ENCODE assay signal across 8 mouse cellular contexts in the genomic region with DNA sequence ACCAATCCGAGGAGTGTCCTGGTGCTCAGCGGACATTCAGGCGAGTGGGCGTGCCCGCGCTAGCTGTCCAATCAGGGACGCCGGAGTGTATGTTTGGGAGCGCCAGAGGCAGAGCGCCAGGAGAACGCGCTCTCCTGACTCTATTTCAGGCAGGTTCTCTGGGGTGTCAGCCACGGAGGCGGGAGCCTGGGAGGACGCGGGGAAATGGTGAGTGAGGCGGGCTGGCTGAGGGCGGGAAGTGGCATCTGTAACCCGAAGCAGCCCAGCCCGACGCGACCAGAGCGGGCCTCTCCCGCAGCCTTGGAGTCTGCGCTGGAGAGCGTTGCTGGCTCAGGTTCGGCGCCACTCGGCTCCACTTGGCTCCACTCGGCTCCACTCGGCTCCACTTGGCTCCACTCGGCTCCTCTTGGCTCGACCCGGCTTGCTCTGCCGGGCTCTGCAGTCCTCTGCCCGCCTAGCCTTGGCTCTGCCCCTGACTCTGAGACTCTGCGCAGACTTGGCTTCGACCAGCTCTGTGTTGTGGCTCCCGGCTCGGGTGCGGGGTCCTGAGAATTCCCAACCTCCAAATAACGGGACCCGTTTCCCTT. TPM values are rescaled to one million over a fixed set of nuclear protein-coding genes. Genes with fewer than 3 reads are reported as not detected.
DNase-seq lines count a peak whose midpoint lies in the region; ATAC-seq and TF ChIP-seq lines count a peak whose summit lies in the region.

A gene (plus strand): TSS at position 66 of the 587 bp plus-strand sequence.

- no peak for TF ChIP-seq CTCF in small intestine, adult 2 months (IDR thresholded peaks at IDR 0.05; ENCODE audit: extremely low read depth, insufficient read length, insufficient replicate concordance, low read depth, low read length)

- DNase-seq in adrenal gland, adult 18-20 months (ENCODE audit: low spot score in 2 of 2): peak; percentile 54 to 63
- peak; percentile 83 for DNase-seq in cerebellum, adult 9-10 months
- DNase-seq in forelimb bud, embryonic 11.5 days (ENCODE audit: low read depth, low spot score): peak; percentile 65
- DNase-seq in left cerebral cortex, postnatal 36 days (ENCODE audit: low spot score in 2 of 2): peak; percentile 12 to 30
- peak; percentile 63 for DNase-seq in midbrain, embryonic 10.5 days (ENCODE audit: low spot score)

- peak within 1 kb of the TSS; percentile 38 for H3K4me3 ChIP-seq in hindbrain, embryonic 12.5 days
- peak within 1 kb of the TSS; percentile 57 for H3K4me3 ChIP-seq in midbrain, embryonic 10.5 days
- H3K4me3 ChIP-seq in small intestine, adult 2 months (ENCODE audit: low read depth, low read length): peak within 1 kb of the TSS; percentile 44

- H3K4me1 ChIP-seq in hindbrain, embryonic 12.5 days: peaks cover 3% of the 10 kb centered on the region; the same call in 1 of the 2 replicates
- peaks cover 6% of the 10 kb centered on the region for H3K4me1 ChIP-seq in midbrain, embryonic 10.5 days
- H3K4me1 ChIP-seq in small intestine, adult 2 months (ENCODE audit: control insufficient read depth, insufficient read depth, insufficient read length, low read length): 0 out of 2 replicates have a peak, but pooled peaks cover 2% of the 10 kb centered on the region

- peaks cover 9% of the 10 kb centered on the region for H3K9me3 ChIP-seq in hindbrain, embryonic 12.5 days (replicated peaks)
- H3K9me3 ChIP-seq in midbrain, embryonic 10.5 days (replicated peaks): peaks cover 30% of the 10 kb centered on the region

- peak; percentile 80 for ATAC-seq in hindbrain, embryonic 12.5 days (ENCODE audit: low FRiP score)
- no peak for ATAC-seq in activated CD4-positive, CD25-positive, alpha-beta regulatory T cell, adult 4 months

- peak within 1 kb of the TSS; percentile 73 for H3K4me2 ChIP-seq in hindbrain, embryonic 12.5 days (replicated peaks)

- H3K36me3 ChIP-seq in hindbrain, embryonic 12.5 days: no peaks in the 10 kb centered on the region
- H3K36me3 ChIP-seq in midbrain, embryonic 10.5 days: no peaks in the 10 kb centered on the region
- H3K36me3 ChIP-seq in small intestine, adult 2 months (ENCODE audit: control insufficient read depth, insufficient read depth, low read length): no peaks in the 10 kb centered on the region

- peaks cover 15% of the 10 kb centered on the region; the same call in 1 of the 2 replicates for H3K27me3 ChIP-seq in hindbrain, embryonic 12.5 days
- H3K27me3 ChIP-seq in midbrain, embryonic 10.5 days (ENCODE audit: low read depth, poor library complexity, severe bottlenecking): peaks cover 17% of the 10 kb centered on the region
- H3K27me3 ChIP-seq in small intestine, adult 2 months (ENCODE audit: control insufficient read depth, insufficient read depth, low read length): peaks cover 4% of the 10 kb centered on the region

- intact Hi-C loops in left cerebral cortex, postnatal 36 days (cut with DNase I): no loop called here

- no peak for TF ChIP-seq POLR2A in small intestine, adult 2 months (IDR thresholded peaks at IDR 0.05; ENCODE audit: low read depth, low read length)

- 16% methylated on average over 43 of the region's 43 CpGs for WGBS in hindbrain, embryonic 12.5 days
- WGBS in midbrain, embryonic 10.5 days: 22% methylated on average over 42 of the region's 43 CpGs
- 29% methylated on average over 43 of the region's 43 CpGs for WGBS in small intestine, adult 2 months

- peak within 1 kb of the TSS; percentile 48; the same call in 1 of the 2 replicates for H3K9ac ChIP-seq in hindbrain, embryonic 12.5 days

- no peak within 1 kb of the TSS for H3K27ac ChIP-seq in hindbrain, embryonic 12.5 days
- peak within 1 kb of the TSS; percentile 55 for H3K27ac ChIP-seq in midbrain, embryonic 10.5 days (replicated peaks)
- no peak within 1 kb of the TSS for H3K27ac ChIP-seq in small intestine, adult 2 months (ENCODE audit: insufficient read depth, low read depth, low read length)

RNA-seq across cellular contexts. Expression of the gene that starts here (rescaled TPM):
- 1 to 10 TPM; 1.8 to 2.0 TPM for total RNA-seq in adrenal gland, adult 18-20 months (2021)
- polyA plus RNA-seq in hindbrain, embryonic 12.5 days (2016; fragmentation: Nextera tagmentation; extraction: Ambion mirVana): 0.26 TPM in 1 of 2 replicates, not detected in the other
- not detected for total RNA-seq in left cerebral cortex, postnatal 36 days (2021)
- 0.25 TPM in 2 replicates for polyA plus RNA-seq in midbrain, embryonic 10.5 days (2016; fragmentation: Nextera tagmentation; extraction: Ambion mirVana)
- not detected in 2 replicates for polyA plus RNA-seq in small intestine, adult 2 months (2012; rRNA removed)
- polyA plus RNA-seq in activated CD4-positive, CD25-positive, alpha-beta regulatory T cell, adult 4 months (2017; shearing (Covaris generic)): under 1 TPM in 1 of 2 experiments, not detected in 1; 0.17 TPM

Comparison
In these comparisons a context has a peak if more than half of its experiments do, and no peak if none do; other contexts are left out.
1. Peak in ATAC-seq, H3K4me3 ChIP-seq, H3K9ac ChIP-seq and H3K4me2 ChIP-seq in hindbrain, embryonic 12.5 days; RNA of the gene not detected or under 1 TPM.
2. Peak in DNase-seq in left cerebral cortex, postnatal 36 days; RNA of the gene not detected or under 1 TPM.
3. Peak in DNase-seq, H3K4me3 ChIP-seq and H3K27ac ChIP-seq in midbrain, embryonic 10.5 days; RNA of the gene not detected or under 1 TPM.
4. DNase-seq: peak in every context shown above with its lines; median percentile 83 in cerebellum, adult 9-10 months; 65 in forelimb bud, embryonic 11.5 days; 63 in midbrain, embryonic 10.5 days; 58 in adrenal gland, adult 18-20 months; 21 in left cerebral cortex, postnatal 36 days.